Mouse (Mus musculus): Measurements from ENCODE around the gene Ifit2.
"Not testable (repeated sequence)": the region's sequence is repeated elsewhere in the genome, so short reads cannot be mapped to it uniquely, and the experiment has no call there.

Gene Ifit2

DNA sequence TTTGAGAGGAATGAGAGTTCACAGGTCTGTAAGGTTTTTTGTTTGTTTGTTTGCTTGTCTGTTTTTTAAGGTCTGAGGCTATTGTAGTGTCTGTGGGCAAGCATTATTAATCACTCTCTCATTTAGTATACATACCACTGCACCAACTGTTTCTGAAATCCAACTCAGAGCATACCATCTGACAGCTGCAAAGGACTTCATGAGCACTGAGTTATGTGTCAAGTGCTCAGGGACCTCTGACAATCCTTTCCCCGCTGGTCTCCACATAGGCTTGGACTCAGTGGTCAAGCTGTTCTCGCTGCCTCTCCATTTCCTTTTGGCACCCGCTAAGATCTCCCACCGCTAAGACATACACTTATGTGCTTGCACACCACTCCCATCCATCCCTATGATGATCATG is 4.3 kb upstream of the Ifit2 start:
- no peak for DNase-seq (ENCODE audit: low spot score in 2 of 2)

DNA sequence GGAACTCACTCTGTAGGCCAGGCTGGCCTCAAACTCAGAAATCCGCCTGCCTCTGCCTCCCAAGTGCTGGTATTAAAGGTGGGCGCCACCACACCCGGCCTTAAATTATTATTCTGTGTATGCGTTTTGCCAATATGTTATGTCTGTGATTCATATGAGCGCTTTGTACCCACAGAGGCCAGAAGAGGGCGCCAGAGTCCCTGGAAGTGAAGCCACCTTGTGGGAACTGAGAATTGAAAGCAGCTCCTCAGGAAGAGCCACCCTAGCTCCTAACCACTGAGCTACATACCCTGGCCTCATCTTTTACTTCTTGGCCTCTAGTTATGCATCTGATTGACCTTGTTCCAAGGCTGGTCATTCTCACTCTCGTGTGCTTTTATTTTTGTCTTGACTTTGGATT is 2.5 kb upstream of the Ifit2 start:
- peak; percentile 66 to 81 for DNase-seq (ENCODE audit: low spot score in 2 of 2)

DNA sequence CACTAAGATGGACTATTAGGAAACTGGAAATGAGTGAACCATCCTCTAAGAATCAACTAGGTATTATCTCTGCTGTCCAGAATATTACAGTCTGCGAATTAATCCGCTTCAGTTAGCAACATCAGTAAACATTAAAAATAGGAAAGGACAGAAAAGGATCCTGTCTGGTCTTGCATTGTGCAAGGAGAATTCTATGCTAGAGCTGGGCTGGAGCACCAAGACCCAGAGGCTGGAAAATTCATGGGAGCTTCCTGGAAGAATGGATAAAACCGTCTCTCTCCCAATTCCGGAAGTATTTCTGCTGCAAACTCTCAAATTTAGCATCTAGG is 325 bp upstream of the Ifit2 start:
- DNase-seq (ENCODE audit: low spot score in 2 of 2): no peak

DNA sequence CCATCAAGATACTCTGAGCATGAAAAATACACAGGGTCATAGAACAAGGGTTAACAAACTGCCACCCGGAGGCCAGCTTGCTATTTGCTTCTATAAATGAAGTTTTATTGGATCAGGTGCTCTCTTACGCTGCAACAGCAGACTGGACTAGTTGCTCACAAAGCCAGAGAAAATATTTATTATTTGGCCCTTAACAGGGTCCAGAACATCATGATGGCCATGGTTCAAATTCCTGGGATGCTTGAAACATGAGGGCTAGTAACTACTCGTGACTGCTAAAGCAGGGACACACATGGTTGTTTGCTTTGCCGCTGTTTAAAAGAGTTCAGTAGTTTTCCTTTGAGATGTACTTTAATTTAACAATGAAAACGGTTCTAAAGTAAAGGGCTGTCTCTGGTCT is 1.5 kb downstream of the Ifit2 start:
- no peak for DNase-seq (ENCODE audit: low spot score in 2 of 2)

DNA sequence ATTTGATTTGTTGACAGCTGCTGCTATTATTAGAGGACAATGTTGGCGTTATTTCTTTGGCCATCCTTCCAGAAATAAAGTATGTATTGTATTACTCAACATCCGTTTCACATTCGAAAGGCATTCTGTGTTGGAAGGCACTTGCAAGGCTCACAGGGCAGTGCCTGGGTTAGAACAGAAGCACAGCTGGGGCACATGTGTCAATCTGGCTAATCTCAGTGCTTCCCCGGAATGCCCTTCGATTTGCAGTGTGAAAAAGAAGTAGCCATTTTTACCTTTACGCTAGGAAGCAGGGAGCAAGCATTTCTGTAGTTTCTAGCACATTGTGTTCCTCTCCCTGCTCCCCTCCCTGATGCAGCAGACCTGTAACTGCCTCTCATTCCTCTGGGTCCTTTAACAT is 2.5 kb downstream of the Ifit2 start:
- no peak for DNase-seq (ENCODE audit: low spot score in 2 of 2)

DNA sequence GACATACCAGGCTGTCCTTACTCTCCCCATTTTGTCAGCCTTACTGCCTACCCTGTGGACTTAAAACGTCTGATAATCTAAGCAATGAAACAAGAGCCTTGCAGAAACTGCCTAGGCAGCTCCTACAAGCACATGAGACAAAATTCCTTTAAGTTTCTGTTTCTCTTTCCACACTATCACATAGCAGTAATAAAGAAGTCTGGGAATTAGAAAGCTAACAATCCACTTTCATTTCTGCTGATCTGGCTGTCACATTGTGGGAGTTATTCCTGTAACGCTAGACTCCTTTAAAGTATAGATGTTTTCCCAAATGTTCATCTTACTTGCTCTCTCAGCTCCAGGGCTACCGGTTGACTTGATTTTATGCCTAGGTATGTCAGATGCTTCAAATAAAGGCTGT is 3.0 kb downstream of the Ifit2 start:
- DNase-seq (ENCODE audit: low spot score in 2 of 2): no peak

DNA sequence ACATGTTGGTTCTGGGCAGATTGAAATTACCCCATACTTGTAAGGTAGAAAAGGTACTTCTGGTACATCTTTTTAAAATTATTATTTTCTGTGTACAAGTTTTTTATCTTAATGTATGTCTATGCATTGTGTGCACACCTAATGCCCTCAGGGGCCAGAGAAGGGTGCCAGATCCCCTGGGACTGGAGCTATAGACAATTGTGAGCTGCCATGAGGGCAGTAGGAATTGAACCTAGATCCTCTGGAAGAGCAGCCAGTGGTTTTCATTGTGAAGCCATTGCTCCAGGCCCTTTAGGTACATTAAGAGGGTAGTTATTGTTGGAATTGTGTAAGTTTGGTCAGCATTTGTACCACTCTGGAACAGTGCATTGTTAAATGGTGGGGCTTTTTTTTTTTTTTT is 3.6 kb downstream of the Ifit2 start:
- DNase-seq (ENCODE audit: low spot score in 2 of 2): no peak

DNA sequence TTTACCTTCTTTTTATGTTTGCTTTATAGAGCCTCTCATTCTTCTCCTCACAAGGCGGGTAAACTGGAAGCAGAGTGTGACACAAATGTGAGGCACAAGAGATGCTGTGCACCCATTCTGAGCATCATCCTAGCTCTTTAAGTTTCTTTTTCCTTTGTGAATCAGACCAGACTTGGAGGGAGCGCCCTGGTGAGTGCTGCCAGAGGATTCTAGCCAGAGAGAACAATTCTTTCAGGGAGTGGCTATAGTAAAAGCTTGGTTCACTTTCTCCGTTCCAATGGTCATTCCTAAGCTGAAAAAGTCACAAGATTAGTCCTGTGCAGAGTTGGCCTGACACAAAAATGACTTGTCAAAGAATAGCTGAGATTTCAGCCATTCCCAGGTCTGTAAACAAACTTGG is 6.1 kb downstream of the Ifit2 start:
- DNase-seq (ENCODE audit: low spot score in 2 of 2): no peak

DNA sequence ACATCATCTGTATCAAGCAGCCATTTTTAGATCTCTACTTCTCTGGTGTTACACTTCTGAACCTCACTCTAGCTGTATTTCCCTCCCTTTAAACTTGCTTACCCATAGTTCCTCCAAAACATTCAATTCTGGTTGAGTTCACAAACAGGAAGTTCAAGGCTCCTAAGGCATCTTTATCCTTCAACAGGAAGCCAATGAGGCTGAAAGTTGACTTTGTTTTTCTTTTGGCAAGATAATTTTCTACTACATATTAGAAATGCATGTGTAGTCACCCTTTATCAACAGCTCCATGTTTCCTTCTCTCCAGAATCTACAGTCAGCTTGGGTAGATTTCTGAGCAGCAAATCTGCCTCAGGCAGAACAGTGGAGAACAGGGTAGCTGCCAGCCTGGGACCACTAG is 12.1 kb downstream of the Ifit2 start:
- DNase-seq (ENCODE audit: low spot score in 2 of 2): no peak

DNA sequence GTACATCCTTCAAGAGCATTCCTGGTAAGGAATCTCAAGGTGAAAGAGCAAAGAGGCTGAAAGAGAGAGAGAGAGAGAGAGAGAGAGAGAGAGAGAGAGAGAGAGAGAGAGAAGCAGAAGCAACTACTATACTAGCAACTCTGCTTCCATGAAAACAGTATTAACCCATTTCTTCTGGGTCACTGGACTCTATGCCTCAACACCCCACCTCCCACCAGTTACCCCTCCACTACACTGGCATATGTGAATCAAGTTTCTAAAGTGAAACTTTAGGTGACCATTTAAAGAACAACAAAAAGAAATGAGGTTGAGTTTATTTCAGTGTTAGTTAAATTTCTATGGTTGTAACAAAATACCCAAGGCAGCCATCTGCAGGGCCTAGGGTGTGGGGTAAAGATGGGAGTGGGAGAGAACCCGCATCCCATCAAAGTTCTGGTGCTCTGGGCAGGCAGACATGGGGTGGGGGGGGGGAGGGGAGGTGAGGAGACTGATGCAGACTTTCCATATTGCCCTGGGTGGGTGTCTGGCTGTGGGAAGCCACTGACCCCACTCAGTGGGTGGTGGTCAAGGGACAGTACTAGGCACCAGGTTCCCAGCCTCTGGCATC is 15.8 kb downstream of the Ifit2 start:
- no peak for DNase-seq (ENCODE audit: low spot score in 2 of 2)

DNA sequence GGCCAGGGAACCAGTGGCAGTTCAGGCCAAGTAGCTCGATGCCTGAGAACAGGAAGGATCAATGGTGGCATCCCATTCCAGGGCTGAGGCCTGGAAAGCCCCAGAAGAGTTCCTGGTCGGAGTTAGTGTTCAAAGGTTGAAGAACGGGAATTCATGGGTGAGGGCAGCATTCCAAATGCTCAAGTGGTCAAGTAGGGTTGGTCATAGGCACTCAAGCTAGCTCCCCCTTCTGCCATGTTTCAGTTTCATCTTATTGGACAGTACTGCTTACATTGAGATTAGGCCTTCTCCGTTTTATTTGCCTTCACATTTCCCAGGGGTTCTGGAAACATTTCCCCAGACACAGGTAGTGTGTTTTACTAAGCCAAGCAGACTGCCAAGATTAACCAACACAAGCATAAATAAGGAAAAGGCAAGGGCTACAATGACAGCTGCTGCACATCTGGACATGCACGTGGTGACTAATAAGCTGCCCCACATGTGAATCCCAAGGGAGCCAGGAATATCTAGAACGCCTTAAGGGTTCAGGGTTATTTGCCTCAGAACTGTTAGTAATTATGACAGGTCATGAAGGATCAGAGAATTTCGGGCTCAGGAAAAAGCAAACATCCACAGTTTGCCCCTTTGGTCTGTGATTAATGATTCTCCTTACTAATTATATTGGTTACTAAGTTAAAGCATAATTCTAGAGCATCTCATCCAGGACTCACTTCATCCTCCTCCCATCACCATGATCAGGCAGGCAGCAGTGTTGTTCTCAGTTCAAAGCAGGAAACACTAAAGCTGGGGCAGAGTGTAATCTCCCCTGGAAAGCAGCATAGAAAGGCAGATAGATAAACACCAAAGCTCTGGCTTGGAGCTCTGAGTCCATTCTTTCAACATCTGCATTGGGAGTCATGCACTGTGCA is 18.7 kb downstream of the Ifit2 start:
- DNase-seq (ENCODE audit: low spot score in 2 of 2): no peak

DNA sequence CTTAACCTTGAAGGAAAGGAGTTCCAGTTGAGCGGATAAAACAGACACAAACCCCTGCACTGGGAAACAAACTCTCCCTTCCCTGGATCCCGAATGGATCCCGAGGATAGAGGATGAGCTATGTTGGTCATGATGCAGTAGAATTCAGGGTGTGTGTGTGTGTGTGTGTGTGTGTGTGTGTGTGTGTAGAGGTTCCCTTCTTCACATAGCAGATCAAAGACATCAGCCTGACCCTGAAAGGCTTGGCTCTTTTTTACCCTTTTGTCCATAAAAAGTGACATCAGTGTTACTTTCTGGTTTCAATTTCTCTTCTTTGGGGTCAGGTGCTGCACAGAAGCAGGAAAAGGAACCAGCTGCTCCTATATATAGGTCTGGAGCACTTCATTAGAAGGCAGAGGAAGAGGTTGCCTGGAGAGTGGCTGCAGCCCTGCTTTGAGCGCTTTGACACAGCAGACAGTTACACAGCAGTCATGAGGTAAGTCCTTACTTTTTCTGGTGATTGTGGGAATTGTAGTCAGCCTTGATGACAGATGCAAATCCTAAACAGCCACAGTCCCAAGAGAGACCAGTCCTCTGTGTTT is 19.5 kb downstream of the Ifit2 start:
- DNase-seq (ENCODE audit: low spot score in 2 of 2): no peak

DNA sequence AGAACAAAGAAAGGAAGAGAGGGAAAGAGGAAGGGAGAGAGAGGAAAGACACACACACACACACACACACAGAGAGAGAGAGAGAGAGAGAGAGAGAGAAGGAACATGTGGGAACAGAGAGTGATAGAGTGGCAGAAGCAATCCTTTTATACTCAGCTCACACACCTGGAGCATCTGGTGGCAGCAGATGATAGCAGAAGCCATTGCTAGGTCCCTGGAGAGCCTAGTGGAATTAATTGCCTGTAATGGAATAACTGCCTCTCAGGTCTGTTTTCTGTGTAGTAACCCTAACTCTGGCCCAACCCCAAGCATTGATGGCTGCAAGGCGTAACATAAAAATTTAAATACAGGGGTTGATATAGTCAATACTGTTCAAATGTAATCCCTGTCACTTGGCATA is 20.6 kb downstream of the Ifit2 start:
- DNase-seq (ENCODE audit: low spot score in 2 of 2): no peak

DNA sequence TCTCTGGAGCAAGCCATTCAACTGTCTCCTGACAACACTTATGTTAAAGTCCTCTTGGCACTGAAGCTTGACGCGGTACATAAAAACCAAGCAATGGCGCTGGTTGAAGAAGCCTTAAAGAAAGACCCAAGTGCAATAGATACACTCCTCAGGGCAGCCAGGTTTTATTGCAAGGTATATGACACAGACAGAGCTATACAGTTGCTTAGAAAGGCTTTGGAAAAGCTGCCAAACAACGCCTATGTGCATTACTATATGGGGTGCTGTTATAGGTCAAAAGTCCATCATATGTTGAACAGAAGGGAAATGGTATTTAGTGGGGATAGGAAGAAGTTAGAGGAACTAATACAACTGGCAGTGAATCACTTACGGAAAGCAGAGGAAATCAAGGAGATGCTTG is 23.2 kb downstream of the Ifit2 start:
- DNase-seq (ENCODE audit: low spot score in 2 of 2): no peak

DNA sequence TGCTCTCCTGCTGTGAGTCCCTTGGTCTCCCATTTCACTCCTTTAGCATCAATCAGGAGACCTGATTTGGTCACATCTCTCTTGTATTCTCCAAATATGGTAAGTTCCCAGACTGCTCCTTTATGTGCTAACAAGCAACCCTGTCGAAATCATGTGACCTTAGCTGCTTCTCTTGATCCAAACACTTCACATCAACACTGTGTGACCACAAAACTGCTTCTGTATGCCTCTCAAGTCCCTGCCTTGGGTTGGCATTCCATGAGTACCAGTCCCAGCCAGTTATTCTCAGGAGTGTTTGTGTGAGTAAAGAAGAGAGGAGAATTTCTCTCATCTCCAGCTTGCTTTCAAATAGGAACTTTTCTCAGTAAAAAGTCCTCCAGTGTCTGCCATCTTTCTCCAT is 26.6 kb downstream of the Ifit2 start:
- no peak for DNase-seq (ENCODE audit: low spot score in 2 of 2)

DNA sequence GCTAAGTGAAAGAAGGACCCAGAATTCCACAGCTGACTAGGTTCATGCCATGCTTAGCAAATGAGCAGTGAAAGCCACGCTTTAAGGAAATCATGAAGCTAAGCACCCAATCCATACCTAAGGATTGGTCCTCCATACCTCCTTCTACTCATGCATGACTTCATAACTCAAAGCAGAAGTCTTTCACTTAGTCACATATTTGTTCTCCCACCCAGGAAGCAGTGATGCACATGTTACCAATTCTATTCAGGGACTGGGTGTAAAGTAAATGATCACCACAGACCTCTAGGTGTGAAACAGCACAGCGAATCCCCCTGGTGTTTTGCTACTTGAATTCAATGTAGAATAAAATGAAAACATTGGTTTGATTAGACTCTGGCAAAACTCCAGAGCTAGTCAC is 32.2 kb downstream of the Ifit2 start:
- DNase-seq (ENCODE audit: low spot score in 2 of 2): not testable (repeated sequence)

DNA sequence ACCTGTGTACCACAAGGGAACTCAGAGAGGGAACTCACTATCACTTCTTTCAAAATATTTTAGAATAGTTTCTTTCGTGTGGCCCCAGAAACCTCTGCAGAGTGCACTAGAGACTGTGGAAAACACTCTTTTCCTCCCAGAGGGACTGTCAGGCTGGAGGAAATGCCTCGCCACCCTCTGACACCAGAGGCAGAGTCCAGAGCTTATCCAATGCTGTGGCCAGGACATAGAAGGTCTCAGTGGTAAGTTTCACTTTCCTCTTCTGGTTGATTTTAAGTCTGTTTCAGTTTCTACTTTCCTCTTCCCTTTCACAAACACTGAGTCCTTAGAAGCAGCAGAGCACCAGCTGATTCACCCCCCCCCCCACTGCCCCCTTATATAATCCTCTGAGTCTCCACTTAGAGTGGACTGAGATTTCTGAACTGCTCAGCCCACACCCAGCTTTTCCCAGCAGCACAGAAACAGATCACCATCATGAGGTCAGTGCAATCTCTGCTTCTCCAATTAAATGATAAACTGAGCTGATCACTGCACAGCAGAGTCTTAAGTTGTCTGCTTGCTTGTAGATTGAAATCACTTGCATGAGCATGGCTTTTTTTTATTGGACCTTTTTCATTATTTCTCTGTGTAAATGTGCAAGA is 32.8 kb downstream of the Ifit2 start, which contains the start of gene Ifit3:
Gene Ifit3, plus strand, starts transcription at position 406 of the 641 bp plus-strand sequence.
- DNase-seq (ENCODE audit: low spot score in 2 of 2): not testable (repeated sequence)

DNA sequence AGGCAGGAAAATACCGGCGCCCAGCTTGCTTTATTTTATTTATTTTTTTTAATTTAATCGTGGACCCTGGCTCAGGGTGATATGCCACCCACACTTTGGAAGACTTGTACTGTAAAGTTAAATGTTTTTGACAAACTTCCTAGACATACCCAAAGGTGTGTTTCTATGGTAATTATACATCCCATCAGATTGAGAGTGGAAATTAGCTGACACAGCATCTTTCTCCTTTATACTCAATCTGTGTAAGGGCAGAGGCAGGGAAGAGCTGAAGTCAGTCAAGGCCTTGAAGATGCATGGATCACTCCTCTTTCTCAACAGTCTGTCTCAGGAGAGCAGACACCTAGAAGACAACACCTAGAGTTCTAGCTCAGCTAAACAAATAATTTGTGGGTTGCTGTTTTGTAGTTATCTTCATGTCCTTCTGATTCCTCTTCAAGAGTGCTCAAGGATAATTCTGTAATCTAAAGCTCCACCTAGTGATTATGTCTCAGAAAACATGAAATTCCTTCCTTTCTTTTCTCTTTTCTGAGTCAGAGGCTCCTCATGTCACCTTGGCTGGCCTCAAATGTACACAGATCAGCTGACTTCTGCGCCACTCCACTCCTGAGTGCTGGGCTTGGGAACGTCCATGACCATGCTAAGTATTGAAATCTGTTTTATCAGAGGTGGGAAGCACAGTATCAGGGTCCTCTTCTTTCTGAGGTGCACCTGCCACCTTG is 35.4 kb downstream of the Ifit2 start:
- DNase-seq (ENCODE audit: low spot score in 2 of 2): not testable (repeated sequence)

DNA sequence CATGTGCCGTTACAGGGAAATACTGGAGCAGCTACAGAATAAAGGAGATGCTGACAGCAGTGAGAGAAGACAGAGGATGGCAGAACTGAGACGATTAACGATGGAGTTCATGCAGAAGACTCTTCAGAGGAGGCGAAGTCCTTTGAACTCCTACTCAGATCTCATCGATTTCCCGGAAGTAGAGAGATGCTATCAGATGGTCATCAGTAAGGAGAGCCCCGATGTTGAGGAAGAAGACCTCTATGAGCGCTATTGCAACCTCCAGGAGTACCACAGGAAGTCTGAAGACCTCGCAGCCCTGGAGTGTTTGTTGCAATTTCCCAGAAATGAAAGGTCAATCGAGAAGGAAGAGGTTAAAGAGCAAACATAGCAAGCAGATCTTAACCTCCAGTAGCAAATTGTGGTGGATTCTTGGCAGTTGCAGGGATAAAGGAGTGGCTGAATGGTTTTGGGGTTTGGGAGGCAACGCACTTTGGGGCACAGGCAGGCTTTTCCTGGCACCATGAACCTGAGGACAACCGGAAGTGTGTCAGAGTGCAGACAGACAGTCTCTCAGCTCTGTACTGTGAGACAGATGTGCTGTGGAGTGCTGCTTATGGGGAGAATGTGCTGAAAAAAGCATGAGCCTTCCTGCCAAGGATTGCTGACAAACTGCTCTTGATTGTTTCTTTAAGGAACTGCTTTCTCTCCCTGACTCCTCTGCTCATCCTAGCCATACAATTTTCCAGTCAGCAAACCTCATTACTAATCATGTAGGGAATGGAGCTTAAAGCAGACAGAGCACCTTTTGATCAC is 37.6 kb downstream of the Ifit2 start:
- not testable (repeated sequence) for DNase-seq (ENCODE audit: low spot score in 2 of 2)

DNA sequence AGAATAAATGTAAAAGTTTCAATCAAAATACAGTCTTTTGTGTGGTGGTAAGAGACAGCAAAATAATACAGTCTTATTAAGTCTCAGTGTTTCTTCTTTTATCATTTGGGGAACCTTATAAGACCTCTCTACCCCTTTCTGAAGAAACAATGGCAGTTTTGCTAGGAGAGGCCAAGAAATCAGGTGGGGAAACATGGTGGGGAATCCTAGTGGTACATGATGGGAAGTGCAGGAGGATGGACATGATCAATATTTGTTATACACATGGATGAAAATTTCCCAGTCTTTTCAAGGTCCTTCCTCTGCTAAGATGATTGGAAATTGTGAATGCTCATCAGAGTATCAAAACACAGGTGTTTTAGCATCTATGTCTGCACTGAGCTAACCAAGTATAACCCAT is 38.5 kb downstream of the Ifit2 start:
- DNase-seq (ENCODE audit: low spot score in 2 of 2): no peak

DNA sequence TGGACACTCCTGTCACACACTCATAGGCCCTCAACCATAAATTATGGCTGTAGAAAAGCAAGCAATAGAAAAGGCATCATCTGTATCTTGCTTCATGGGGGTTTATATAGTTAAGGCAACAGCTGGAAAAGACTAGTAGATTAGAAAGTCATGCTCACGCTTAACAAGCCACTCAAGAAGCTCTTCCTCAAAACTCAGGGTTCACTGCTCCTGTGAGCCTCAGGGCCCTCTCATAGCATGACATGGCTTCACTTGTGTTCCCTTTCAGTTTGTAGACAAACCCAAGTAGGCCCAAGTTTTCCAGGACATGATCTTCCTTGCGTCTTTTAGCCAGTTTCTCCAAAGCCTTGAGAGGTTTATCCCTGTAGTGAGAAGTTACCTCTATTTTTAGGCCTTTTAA is 43.0 kb downstream of the Ifit2 start:
- no peak for DNase-seq (ENCODE audit: low spot score in 2 of 2)

All from spleen, postnatal 14 days (tissue).